Mouse (Mus musculus): ENCODE data around the gene Mpg.

Gene Mpg

DNA sequence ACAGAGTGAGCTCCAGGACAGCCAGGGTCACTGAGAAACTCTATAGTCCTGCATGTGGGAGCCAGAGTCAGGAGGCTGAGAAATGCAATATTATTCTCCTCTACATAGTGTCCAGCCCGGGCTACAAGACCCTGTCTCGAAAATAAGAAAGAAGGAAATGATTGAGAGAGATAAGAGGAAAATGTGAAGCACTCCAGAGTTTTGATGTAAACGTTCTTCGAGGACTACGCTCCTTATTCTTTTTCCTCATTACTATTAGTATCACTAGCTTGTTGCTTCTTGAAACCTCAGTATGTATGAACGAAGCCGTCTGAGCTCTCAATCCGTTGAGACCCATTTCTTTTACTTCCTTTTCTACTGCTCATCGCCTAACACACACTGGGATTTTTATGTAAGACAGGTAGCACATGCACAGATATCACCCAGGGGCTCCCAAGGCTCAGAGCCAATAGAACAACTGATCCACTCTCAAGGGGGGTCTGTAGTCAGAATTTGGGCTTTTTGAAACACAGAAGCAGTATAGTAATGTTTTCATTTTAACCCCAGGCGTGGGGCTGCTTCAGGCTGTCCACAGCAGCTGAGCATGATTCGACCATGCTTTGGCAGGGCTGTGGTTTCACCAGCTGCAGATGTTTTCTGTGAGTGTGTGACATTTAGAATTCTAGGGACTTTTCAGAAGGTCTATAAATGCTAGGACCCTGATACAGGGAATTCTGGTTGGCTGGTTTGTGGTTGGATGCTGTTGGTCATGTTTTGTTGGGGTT is 24.2 kb upstream of the Mpg start:
- DNase-seq (ENCODE audit: low spot score): no peak

DNA sequence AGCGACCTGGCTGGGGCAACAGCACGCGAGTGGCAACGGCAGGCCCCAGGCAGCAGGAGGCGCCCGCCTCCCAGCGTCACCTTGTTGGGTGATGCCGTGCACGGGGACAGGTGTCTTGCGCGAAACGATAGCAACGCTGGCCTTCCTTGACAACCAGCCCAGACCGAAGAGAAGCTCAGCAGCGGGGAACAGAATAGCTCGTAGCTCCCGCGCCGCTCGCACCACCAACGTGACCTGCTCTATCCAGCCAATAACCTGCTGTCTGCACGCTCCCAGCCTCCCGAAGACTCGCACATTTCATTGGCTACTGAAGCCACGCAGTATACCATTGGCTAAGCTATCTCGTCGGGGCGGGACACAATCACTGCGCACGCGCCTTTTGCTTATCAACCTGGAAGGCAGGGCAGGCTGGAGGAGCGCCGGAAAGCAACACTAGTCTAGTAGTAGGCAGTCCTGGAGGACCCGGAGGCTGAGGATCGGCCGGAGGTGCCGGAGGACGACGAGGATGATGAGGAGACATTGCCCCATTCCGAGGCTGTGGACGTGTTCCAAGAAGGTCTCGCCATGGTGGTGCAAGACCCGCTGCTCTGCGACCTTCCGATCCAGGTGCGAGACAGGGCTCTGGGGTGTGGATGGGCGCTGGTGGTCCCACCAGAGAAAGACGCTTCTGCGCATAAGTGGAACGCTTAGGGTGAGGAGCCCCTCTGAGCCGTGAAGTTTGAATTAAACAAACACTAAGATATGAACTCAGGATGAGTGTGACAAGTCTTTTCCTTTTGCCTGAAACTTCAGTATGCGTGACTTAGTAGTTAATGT is 21.0 kb upstream of the Mpg start, which contains the start of gene Snrnp25:
Gene Snrnp25, plus strand, starts transcription at position 358 of the 816 bp plus-strand sequence.
- DNase-seq (ENCODE audit: low spot score): peak; percentile 100

DNA sequence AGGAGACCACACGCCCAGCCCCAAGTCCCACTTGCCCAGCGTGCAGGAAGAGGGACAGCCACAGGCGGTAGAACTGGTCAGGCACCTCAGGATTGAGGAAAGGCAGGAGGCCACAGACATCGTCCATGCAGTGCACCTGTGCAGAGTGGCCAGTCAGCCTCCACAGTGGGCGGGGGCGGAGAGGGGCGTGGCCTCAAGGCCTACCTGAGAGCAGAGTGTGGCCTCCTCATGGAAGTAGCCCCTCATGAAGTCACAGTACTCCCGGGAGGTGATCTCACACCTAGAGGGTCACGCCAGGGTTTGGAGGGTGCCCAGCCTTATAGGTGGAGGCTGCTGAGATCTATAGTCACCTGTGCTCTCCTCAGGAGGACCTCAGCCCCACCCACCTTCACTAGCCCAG is 15.7 kb upstream of the Mpg start:
- no peak for DNase-seq (ENCODE audit: low spot score)

DNA sequence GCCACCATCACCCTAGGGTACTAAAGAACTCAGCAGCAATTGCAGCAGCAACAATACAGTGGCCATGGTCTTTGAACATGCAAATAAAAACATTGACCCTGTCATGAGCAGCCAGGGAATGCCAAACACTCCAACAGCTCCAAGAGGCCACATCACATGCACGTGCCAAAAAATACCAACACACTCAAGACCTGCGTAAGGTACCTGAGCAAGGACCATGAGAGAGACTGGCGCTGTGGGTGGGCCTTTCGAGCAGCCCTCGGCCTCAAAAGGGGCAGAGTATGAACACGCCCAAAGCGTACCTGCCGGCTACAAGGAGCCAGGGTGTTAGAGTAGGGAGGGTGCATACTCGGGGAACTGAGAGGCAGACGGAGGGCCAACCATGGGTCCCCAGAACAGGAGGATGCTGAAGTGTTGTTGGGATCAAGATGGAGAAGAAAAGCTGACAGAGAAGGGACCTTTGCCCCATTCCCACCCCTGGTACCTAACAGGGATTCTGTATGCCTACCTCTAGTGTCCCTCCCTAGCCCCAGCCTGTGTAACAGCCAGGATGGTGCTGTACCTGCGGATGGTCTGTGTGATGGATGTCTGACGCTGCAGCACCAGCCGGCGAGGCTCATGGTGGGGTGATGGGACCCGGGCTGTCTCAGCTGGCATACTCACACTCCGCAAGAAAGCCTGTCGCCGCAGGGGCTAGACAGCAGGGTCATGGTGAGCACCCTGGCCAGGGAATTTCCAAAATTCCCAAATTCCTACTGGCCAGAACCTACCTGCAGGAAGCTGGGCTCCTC is 10.7 kb upstream of the Mpg start:
- no peak for DNase-seq (ENCODE audit: low spot score)

DNA sequence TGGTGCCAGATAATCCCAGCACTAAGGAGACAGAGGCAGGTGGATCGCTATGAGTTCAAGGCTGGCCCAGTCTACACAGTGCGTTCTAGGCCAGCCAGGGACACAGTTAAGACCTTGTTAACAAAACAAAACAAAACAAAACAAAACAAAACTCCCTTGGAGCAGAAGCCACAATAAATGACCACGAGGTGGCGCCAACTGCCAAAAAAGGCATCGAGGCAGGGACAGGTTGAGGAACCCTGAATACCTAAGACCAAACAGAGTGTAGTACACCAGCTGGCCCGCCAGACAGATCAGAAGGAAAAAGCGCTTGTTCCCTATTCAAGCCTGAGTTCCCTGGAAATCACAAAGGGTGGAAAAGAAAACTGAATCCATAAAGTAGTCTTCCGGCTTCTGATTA is 9.5 kb upstream of the Mpg start:
- DNase-seq (ENCODE audit: low spot score): peak; percentile 54

DNA sequence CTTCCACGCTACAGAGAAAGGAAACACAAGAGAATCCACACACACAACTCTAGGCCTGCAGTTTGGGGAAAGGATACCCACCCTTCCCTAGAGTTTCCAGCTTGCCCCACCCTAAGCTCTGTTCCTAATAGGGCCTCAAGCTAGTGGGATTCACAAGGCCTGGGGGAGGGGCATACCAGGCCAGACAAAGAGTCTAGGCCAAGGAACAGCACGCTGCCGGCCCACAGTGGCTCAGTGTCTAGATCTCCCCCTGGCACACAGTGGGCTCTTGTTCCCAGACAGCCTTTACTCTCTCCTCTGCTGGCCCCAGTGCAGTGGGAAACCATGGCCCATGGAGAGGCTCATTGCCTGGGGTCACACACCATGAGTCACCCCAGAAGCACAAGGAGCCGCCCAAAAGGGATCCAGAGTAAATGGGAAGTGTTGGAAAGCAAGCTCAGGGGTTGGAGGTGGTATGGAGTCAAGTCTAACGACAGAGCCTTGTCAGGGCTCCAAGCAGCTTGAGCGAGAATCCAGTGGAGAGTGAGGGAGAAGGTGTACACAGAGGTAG is 7.7 kb upstream of the Mpg start:
- no peak for DNase-seq (ENCODE audit: low spot score)

DNA sequence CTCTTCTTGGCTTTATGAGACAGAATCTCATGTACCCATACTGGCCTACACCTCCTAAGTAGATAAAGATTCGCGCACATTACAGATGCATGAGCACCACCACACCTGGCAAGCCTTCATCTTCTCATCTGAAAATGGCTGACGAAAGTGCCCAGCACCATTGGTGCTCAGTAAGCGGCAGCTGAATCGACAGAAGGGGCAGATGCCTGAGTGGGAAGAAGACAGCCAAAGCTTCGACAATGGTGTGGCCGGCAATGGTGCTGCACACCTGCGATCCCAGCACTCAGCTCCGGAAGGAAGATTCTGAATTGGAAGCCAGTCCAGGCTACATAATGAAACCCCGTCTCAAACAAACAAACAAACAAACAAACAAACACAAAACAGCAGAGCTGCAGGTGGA is 7.0 kb upstream of the Mpg start:
- no peak for DNase-seq (ENCODE audit: low spot score)

DNA sequence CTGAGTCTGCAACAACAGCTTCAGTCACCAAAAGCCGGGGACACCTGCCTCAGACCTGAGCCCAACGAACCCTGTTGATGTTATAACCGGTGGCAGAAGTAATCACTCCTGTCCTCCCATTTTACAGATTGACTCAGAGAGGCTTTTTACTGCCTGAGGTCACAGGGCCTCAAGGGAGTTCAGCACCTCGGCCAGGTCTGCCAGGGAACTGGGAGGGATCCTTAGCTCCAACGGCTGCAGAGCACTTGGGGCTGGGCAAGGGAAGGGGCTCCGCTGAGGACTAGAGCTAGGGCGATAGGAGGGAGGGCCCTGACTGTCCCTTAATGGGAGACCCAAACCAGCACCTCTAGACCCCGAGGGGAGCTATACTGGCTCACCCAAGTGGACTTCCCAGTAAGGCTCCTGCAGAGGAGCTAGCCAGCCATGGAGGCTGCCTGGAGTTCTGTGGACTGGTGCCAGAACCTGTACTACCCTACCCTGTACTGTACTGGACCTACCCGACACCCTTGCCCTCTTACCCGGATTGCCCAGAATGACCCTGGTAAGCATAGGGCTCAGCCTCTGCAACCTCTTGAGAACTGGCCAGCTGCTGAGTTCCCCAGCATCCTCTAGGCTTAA is 5.6 kb upstream of the Mpg start:
- no peak for DNase-seq (ENCODE audit: low spot score)

DNA sequence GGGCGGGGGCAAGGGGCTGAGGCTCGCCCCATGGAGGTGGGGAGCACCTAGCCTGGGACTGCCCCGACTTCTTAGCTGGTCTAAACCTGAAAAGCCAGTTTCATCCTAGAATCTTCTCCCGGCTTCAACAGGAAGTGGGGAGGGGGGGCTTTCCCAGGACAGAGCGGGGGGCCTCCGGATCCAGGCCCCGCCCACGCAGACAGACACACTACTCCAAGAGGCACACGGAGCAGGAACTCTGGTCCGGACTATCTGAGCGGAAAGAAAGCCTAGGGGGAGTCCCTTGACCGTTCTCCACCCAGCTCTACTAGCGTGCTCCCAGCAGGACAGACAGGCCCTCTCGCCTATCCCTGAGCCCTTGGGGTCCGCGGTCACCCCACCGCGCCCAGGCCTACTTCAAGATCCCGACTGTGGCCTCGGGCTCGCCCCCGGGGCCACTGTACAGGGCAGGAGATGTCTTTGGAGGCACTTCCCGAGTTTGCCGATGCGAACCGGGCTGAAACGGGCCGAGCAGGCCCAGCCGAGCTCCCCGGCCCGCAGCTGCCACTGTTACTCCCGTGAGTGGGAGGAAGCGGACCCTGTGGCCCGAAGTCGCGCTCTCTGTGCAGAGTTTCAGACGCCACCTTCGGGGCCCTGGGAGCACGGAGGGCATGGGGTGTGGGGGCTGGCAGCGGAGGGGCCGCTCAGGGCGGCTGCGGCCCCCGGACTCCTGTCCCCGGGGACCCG is 4.9 kb upstream of the Mpg start:
- DNase-seq (ENCODE audit: low spot score): peak; percentile 75

DNA sequence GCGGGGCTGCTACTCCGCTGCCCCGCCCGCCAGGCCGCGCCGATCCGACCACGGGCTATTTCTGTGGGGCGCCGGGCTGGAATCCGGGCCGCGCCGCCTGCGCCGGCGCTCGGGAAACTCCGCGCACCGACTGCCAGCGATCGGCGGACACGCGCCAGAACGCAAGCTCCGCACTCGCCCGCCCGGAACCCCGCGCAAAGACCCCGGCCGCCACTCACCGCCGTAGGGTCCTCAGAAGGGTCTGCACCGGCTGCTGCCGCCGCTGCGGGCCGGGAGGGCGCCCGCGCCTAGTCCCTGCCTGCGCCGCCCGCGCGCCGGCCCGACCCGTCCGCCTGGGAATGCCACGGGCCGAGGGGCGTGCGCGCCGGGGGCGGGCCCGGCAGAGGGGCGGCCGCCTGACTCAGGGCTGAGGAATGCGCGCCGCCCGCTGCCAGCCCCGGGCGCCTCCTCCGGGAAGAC is 4.3 kb upstream of the Mpg start, which contains the start of gene Rhbdf1:
Gene Rhbdf1, minus strand, starts transcription at position 350 of the 459 bp plus-strand sequence.
- peak; percentile 77 for DNase-seq (ENCODE audit: low spot score)

DNA sequence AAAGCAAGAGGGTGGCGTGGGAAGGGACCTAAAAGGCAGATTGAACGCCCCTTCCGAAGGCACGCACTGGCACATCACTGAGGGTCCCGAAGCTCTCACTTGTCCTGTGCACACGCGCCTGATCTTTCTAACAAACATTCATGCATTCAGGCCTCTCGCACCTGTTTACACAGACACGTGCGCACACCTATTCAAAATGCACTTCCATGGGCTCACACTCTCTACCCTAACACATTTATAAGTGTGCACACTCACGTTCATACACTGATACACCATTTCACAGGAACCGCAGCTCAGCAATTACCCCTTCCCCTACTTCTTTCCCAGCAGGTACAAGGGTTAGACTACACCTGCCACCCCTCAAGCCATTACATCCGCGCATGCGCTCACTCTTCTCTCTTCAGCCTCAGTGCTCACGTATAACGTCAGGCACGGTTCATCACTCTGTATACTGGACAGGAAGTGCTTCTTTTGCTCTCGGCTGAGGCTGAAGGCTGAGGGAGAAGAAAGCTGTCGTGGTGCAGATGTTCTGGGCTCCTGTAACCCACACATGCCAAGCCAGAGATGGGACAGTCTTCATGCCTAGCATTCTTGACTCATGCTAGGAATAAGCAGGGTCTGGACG is 3.6 kb upstream of the Mpg start:
- DNase-seq (ENCODE audit: low spot score): no peak

DNA sequence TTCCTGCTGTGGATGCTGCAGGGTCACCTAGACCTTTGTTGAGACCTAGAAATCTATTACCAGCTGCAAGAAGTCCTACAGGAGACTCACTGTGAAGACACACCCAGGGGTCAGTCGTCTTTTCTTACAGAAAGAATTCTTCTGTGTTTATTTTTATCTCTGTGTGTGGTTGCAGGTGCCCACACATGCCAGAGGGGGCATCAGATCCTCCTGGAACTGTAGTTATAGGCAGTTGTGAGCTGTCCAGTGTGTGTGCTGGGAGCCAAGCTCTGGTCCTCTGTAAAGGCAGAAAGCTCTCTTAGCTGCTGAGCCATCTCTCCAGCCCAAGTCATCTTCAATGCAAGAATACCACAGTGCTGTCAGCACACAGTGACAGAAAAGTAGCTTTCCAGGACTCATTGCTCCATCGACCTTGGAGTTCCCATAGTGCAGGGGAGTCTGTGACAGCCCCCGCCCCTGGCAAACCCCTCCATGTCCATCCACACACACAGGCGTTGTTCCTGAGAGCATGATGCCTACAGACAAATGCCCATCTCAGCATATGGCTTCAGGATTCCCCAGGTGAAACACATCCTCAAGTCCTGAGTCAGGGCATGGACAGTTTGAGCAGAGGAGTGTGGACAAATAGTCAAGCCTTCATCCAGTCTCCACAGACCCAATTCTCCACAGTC is 2.9 kb upstream of the Mpg start:
- DNase-seq (ENCODE audit: low spot score): no peak

DNA sequence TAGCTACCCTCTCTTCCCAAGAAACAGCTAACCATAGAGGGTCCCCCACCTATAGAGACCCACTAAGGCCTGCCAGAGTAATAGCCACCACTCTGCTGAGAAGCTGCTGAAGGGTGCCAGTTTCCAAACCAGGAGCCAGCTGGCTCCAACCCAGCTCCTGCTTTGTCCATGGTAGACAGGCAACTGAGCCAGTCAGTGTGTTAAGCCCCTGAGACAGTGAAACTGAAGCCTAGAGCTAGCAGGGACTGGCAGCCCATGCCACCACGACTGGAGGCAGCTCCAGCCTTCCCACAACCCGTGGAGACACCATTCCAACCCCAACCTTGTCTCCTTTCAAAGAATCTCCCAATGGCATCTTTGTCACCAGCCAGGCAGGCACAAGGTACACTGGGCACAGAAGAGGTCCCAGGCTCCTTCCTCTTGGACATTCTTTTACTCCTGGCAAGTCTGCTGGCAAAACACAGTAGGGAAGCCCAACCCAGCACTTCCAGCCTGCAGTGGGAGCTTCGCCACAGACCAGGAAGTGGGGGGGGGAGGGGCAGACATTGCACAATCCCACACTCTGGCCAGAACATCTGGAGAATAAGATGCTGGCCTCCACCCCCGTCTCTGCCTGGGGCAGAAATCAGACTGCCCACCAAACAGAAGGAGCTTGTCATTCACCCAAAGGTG is 1.7 kb upstream of the Mpg start:
- peak; percentile 69 for DNase-seq (ENCODE audit: low spot score)

DNA sequence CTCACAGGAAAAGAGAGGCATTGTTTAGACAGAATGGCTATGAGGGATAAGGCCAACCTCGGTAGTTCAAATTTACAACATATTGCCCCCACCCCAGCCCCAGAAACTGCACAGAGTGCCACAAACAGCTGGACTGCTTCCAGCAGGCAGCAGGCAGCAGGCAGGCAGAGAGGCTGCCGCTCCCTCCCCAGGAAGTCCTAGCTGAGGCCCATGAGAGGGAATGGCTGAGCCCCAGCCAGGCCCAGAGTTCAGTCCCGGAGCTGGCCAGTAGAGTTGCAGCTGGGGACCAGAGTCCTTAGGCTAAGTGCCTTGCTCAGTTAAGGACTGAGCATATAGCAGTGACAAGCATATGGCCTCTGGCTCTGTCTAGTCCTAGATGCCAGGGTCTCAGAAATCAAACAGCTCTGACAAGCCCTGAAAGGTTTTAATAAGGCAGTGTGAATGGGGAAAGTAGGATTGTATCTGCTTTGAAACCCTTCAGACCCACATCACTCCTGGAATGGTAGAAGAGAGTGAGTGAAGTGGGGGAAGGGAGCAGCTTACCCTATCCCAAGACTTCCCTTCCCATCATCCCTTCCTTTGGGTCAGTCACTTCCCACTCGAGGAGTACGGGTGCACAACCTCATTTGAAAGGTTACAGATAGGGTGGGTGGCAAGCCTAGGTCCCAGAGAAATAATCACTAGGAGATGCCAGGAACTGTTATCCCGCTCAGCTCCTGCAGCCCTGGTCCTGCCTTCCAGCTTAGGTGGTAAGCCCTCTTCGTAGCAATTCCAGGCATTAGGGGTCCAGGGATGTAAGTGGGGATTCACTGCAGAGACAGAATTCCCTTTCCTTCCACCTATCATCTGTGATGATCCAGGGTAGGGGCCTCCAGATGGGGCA is 842 bp upstream of the Mpg start:
- peak; percentile 63 for DNase-seq (ENCODE audit: low spot score)

DNA sequence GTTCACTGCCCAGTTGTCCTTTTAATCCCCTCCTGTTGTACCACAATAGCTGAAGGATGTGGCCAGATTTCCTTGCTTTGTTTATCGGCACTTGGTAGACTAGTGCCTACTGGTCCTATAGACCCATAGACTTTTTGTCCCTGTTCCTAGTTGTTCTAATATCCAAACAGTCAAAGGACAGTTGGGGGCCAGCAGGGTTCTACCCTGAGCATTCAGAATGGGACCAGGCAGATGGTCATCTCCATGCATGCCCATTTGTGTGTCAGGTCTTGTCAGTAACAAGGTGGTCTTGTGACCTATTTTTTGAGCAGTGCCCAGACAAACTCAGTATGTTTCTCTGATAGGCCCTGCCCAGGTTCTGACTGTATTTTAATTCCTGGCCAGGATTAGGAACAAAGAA is 736 bp downstream of the Mpg start:
- DNase-seq (ENCODE audit: low spot score): no peak

DNA sequence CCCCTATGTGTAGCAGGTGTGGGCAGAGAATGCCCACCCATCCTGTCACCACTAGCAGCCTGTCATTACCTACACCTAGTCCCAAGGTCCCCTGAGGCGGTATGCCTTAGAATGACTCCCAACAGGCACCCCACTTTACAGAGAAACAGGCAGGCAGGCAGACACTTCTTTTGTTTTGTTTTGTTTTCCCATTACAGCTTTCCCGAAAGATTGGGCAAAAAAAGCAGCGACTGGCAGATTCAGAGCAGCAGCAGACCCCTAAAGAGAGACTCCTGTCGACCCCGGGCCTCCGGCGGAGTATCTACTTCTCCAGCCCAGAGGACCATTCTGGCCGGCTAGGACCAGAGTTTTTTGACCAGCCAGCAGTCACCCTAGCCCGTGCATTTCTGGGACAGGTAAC is 1.2 kb downstream of the Mpg start:
- DNase-seq (ENCODE audit: low spot score): no peak

DNA sequence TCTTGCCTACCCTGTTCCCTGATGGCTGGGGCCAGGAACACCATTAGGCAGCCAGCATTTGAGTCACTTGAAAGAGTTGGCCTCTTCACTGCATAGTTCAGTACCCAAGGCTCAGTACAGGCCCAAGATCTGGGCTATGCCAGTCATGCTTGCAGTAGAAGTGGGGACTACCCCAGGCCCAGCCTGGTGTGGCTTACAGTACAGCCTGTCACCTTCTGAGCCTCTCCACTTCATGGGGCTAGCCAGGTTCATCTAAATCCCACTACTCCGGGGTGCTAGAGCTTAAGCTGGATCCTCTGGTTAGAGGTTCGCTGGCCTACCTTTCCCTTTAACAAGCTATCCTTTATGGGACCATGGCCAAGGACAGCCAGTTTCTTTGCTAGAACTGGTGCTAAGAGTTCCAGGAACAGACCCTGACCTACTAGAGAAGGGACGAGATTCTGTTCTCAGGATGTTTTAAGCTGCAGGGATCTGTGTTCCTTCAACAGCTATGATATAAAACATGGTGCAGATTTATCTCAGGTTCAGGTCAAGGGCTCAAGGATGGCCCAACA is 2.1 kb downstream of the Mpg start:
- no peak for DNase-seq (ENCODE audit: low spot score)

DNA sequence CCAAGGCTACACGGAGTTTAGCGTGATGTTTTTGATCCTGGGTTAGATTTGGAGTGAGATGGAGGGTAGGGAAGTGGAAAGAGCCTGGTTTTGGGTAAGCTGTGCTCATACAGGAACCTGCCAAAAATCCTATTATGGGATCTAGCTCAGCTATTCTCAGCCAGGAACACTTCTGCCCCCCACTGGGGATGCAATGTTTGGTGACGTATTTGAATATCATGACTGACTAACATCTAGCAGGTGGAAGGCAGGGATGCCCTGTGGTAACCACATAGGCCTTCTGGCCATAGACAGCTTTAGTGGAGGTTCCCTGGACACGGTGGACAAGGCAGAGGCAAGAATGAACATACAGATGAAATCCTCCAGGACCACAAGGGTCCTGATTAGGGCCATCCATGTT is 3.9 kb downstream of the Mpg start:
- no peak for DNase-seq (ENCODE audit: low spot score)

All from MN1 (cell line).